Mouse (Mus musculus): ENCODE results near the gene Elovl7. TPM values are rescaled to one million over a fixed set of nuclear protein-coding genes. Genes with fewer than 3 reads are reported as not detected.

Elovl7 gene
- polyA plus RNA-seq, 1 experiment from 2014 or later = 2.0 TPM

DNA sequence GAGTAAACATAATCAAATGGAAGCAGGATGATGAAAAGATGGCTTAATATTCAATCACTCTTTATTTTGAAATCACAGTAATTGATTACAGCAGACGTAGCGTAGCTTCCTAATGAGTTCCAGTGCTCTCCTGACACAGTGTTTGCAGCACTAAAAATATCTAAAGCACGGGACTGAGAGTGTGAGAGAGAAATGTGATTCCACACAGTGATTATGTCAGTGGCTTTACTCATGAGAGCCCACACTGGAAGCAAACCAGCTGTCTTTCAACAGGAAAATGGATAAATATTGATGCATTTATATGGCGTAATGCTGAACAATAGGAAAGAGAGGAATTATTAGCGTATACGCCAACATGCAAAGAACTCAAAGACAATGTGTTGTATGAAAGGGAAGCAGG lies 64.4 kb downstream of the Elovl7 start:
- WGBS = 51% methylated on average over 6 of the region's 6 CpGs
- Histone ChIP-seq H3K27me3 (replicated peaks) (no peaks in the 10 kb centered on the region), H3K27ac (replicated peaks) (no peak overlapping the region), H3K4me3 (replicated peaks) (no peak overlapping the region), H3K4me2 (no peak overlapping the region), H3K4me1 (no peaks in the 10 kb centered on the region), H3K9ac (replicated peaks) (no peak overlapping the region), H3K36me3 (no peaks in the 10 kb centered on the region), H3K9me3 (replicated peaks) (no peaks in the 10 kb centered on the region)
- no peak for ATAC-seq (ENCODE audit: low FRiP score)

GRCm38 (mm10) chr13:108284312-108284711 lies 70.1 kb downstream of the Elovl7 start:
- Histone ChIP-seq H3K4me2 (no peak overlapping the region), H3K27me3 (replicated peaks) (no peaks in the 10 kb centered on the region), H3K36me3 (no peaks in the 10 kb centered on the region), H3K9me3 (replicated peaks) (no peaks in the 10 kb centered on the region), H3K4me1 (no peaks in the 10 kb centered on the region), H3K27ac (replicated peaks) (no peak overlapping the region), H3K9ac (replicated peaks) (no peak overlapping the region), H3K4me3 (replicated peaks) (no peak overlapping the region)
- 97% methylated on average over 2 of the region's 2 CpGs for WGBS
- no peak for ATAC-seq (ENCODE audit: low FRiP score)

DNA sequence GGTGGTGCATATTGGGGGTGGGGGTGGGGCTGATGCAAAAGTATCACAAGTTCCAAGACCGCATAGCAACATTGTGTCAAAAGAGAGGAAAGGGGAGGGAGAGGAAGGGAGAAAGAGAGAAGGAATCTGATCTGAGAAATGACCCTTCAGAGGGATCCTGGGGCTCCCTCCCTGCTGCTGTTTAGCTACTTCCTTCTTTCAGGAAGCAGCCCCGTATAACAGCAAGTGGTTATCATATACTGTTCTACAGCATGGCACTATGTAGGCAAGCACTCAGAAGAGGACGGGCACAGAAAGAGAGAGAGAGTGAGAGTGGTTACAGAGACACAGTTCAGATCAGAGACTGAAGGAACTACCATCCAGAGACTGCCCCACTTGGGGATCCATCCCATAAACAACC lies 73.7 kb downstream of the Elovl7 start:
- Histone ChIP-seq H3K4me3 (replicated peaks) (no peak overlapping the region), H3K9me3 (replicated peaks) (no peaks in the 10 kb centered on the region), H3K36me3 (no peaks in the 10 kb centered on the region), H3K27ac (replicated peaks) (no peak overlapping the region), H3K4me2 (no peak overlapping the region), H3K9ac (replicated peaks) (no peak overlapping the region), H3K4me1 (no peaks in the 10 kb centered on the region), H3K27me3 (replicated peaks) (no peaks in the 10 kb centered on the region)
- whole genome bisulfite sequencing = 67% methylated on average over 3 of the region's 3 CpGs
- no peak for ATAC-seq (ENCODE audit: low FRiP score)

DNA sequence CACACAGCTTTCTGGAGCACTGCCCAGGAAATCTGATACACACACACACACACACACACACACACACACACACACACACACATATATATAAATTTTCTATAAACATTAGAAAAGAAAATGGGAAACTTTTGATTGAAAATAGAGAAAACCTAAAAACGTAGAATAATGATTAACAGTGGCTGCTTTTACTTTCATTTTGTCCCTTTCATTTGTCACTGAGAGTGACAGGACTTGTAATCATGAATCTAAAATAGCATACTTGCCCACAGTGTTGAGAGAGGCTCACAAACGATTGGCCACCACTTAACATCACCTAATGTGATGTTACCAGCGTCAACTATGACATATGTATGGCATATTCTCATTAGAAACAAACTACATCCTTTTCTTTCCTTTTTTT lies 75.2 kb downstream of the Elovl7 start:
- ATAC-seq (ENCODE audit: low FRiP score) = no peak
- no peak overlapping the region for H3K4me3 ChIP-seq (replicated peaks)
- H3K27ac ChIP-seq (replicated peaks) = no peak overlapping the region
- no peaks in the 10 kb centered on the region for H3K9me3 ChIP-seq (replicated peaks)
- H3K27me3 ChIP-seq (replicated peaks) = no peaks in the 10 kb centered on the region
- H3K36me3 ChIP-seq = no peaks in the 10 kb centered on the region
- 88% methylated on average over 3 of the region's 3 CpGs for WGBS
- no peak overlapping the region for H3K4me2 ChIP-seq
- no peaks in the 10 kb centered on the region for H3K4me1 ChIP-seq
- H3K9ac ChIP-seq (replicated peaks) = no peak overlapping the region

GRCm38 (mm10) chr13:108290314-108290713 lies 76.1 kb downstream of the Elovl7 start:
- H3K9ac ChIP-seq (replicated peaks) = no peak overlapping the region
- no peaks in the 10 kb centered on the region for H3K9me3 ChIP-seq (replicated peaks)
- H3K4me2 ChIP-seq = no peak overlapping the region
- H3K27ac ChIP-seq (replicated peaks) = no peak overlapping the region
- no peaks in the 10 kb centered on the region for H3K36me3 ChIP-seq
- no peaks in the 10 kb centered on the region for H3K4me1 ChIP-seq
- 80% methylated on average over 4 of the region's 4 CpGs for WGBS
- H3K27me3 ChIP-seq (replicated peaks) = no peaks in the 10 kb centered on the region
- H3K4me3 ChIP-seq (replicated peaks) = no peak overlapping the region
- no peak for ATAC-seq (ENCODE audit: low FRiP score)

- Histone ChIP-seq H3K27me3 (replicated peaks) (no peaks in the 10 kb centered on the region), H3K36me3 (no peaks in the 10 kb centered on the region), H3K4me2 (peak overlapping the region; percentile 53), H3K9ac (replicated peaks) (peak overlapping the region; percentile 14; the same call in 1 of the 2 replicates), H3K27ac (replicated peaks) (peak overlapping the region; percentile 54), H3K4me1 (peaks cover 9% of the 10 kb centered on the region; the same call in 1 of the 2 replicates), H3K9me3 (replicated peaks) (no peaks in the 10 kb centered on the region), H3K4me3 (replicated peaks) (peak overlapping the region; percentile 29)
- WGBS = 20% methylated on average over 12 of the region's 12 CpGs
- peak; percentile 82; the same call in 1 of the 2 replicates for ATAC-seq (ENCODE audit: low FRiP score)
Observed at GRCm38 (mm10) chr13:108297350-108298093, 83.3 kb downstream of the Elovl7 start.

DNA sequence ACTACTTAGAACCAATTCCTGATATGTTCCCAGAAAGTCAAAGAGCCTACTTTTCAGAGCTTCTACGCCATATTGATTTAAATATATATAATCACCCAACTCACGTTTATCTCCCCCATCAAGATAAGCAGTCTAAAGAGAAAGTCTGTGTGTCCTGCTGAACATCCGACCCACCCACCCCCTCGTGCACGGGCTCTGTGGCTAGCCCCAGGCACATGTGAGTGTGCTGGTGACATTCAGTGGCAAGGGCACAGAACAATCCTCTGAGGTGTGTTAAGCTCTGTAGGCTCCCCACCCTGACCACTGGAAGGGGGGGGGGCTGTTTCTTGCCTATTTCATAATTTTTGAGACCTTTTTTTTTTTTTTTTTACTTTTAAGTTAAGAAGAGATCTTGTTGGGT lies 84.0 kb downstream of the Elovl7 start:
- Histone ChIP-seq H3K27ac (replicated peaks) (no peak overlapping the region), H3K4me1 (peaks cover 9% of the 10 kb centered on the region; the same call in 1 of the 2 replicates), H3K9ac (replicated peaks) (no peak overlapping the region), H3K36me3 (no peaks in the 10 kb centered on the region), H3K27me3 (replicated peaks) (no peaks in the 10 kb centered on the region), H3K9me3 (replicated peaks) (no peaks in the 10 kb centered on the region), H3K4me2 (no peak overlapping the region), H3K4me3 (replicated peaks) (no peak overlapping the region)
- no peak for ATAC-seq (ENCODE audit: low FRiP score)
- WGBS = 75% methylated on average over 5 of the region's 5 CpGs

- H3K9ac ChIP-seq (replicated peaks) = no peak overlapping the region
- ATAC-seq (ENCODE audit: low FRiP score) = no peak
- 19% methylated on average over 5 of the region's 5 CpGs for WGBS
Observed at GRCm38 (mm10) chr13:108300346-108300950, 86.2 kb downstream of the Elovl7 start.

DNA sequence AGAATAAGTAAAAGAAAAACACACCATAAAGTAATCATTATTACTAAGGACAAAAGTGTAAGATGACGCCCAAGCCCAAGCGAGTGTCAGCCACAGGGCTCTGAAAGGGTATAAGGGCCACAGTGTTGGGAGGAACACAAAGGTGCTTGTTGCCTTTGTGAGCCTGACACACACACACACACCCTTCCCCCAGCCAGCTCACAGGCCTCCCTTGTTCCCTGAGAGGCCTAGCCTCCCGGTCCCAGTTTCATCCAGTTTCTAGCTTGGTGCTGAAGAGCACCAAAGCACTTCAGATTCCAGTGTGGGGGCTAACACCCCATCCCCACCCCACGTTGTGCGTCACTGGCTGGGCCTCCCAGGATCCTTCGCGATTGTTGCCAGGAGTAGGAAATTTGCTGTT lies 87.2 kb downstream of the Elovl7 start:
- no peaks in the 10 kb centered on the region for H3K27me3 ChIP-seq (replicated peaks)
- H3K4me3 ChIP-seq (replicated peaks) = no peak overlapping the region
- H3K27ac ChIP-seq (replicated peaks) = no peak overlapping the region
- H3K9me3 ChIP-seq (replicated peaks) = no peaks in the 10 kb centered on the region
- peaks cover 9% of the 10 kb centered on the region; the same call in 1 of the 2 replicates for H3K4me1 ChIP-seq
- no peak overlapping the region for H3K4me2 ChIP-seq
- WGBS = 36% methylated on average over 7 of the region's 7 CpGs
- no peak for ATAC-seq (ENCODE audit: low FRiP score)
- H3K9ac ChIP-seq (replicated peaks) = no peak overlapping the region
- no peaks in the 10 kb centered on the region for H3K36me3 ChIP-seq

More at GRCm38 (mm10) chr13:108300346-108300950, 86.2 kb downstream of the Elovl7 start:
- Histone ChIP-seq H3K36me3 (no peaks in the 10 kb centered on the region), H3K9me3 (replicated peaks) (no peaks in the 10 kb centered on the region), H3K4me2 (no peak overlapping the region), H3K4me1 (peaks cover 9% of the 10 kb centered on the region; the same call in 1 of the 2 replicates), H3K27ac (replicated peaks) (no peak overlapping the region), H3K4me3 (replicated peaks) (no peak overlapping the region), H3K27me3 (replicated peaks) (no peaks in the 10 kb centered on the region)

DNA sequence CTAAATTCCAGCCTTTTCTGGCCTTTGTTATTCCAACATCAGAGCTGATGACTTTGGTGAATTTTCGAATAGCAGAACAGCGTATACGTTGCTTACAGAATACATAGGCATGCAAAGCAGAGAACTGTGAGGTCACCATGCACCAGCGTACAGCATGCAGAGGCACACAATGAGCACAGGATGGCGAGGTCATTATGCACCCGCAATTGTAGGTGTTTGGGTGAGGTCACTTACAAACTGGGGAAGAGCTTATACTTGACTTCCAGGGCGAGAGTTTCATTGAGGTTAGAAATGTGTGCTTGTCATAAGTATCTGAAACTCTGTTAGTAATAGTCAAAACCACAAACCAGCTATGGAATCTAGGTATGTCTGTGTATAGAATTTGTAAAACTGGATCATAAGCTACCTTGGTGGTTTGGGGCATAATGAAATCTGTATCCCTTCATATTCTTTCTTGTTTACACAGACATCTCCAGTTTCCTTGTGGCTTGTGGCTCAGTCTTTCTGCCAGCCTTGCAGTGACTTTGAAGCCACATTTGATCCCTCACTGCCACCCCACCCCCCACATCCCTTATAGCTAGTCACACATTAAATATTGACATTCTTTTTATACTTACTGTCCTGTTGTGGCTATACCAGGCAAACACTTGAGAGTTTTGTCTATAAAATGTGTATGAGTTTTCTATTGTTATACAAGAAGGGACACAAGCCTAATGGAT lies 88.9 kb downstream of the Elovl7 start:
- Histone ChIP-seq H3K4me3 (replicated peaks) (no peak overlapping the region), H3K4me1 (no peaks in the 10 kb centered on the region), H3K36me3 (no peaks in the 10 kb centered on the region), H3K27ac (replicated peaks) (no peak overlapping the region), H3K9ac (replicated peaks) (no peak overlapping the region), H3K27me3 (replicated peaks) (no peaks in the 10 kb centered on the region), H3K4me2 (no peak overlapping the region), H3K9me3 (replicated peaks) (no peaks in the 10 kb centered on the region)
- 82% methylated on average over 7 of the region's 7 CpGs for WGBS
- ATAC-seq (ENCODE audit: low FRiP score) = no peak

DNA sequence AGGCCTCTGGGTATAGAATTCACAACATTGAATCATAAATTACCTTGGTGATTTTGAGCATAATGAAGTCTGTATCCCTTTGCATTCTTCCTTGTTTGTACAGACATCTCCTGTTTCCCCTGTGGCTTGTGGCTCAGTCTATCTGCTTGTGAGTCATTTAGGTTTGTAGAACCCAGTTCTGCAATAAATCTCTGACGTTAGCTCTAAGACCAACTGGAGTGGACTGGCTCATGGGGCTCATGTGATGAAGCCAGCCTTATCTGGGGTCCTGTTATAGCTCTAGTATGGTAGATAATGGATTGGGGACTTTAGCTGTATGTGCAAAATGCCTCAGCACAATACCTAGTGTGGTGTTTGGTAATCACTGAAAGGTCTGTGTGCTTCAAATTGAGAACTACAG lies 89.6 kb downstream of the Elovl7 start:
- no peak for ATAC-seq (ENCODE audit: low FRiP score)
- Histone ChIP-seq H3K4me3 (replicated peaks) (no peak overlapping the region), H3K9ac (replicated peaks) (no peak overlapping the region), H3K27me3 (replicated peaks) (no peaks in the 10 kb centered on the region), H3K4me1 (no peaks in the 10 kb centered on the region), H3K9me3 (replicated peaks) (no peaks in the 10 kb centered on the region), H3K27ac (replicated peaks) (no peak overlapping the region), H3K36me3 (no peaks in the 10 kb centered on the region), H3K4me2 (no peak overlapping the region)
- WGBS = 50% methylated on average over 1 of the region's 1 CpGs

DNA sequence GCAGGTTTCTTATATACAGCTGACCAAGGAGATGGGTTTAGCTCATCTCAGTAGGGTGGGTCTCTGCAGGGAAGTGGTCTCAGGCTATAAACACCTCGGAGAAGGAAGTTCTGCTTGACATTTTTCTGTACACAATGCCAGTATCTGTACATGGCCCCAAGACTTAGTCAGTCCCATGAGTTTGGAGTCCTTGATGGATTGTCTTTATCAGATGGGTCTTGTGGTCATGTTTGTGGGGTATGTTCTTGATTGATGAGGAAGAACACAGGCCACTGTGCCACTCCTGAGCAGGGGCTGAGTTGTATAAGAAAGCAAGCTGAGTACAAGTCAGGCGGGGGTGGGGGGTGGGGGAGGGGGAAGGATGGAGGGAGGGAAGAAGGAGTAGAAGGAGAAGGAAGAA lies 90.5 kb downstream of the Elovl7 start:
- no peak overlapping the region for H3K9ac ChIP-seq (replicated peaks)
- no peak for ATAC-seq (ENCODE audit: low FRiP score)
- WGBS = 57% methylated on average over 2 of the region's 2 CpGs
- H3K27ac ChIP-seq (replicated peaks) = no peak overlapping the region
- H3K4me2 ChIP-seq = no peak overlapping the region
- H3K36me3 ChIP-seq = no peaks in the 10 kb centered on the region
- H3K27me3 ChIP-seq (replicated peaks) = no peaks in the 10 kb centered on the region
- no peaks in the 10 kb centered on the region for H3K4me1 ChIP-seq
- H3K9me3 ChIP-seq (replicated peaks) = no peaks in the 10 kb centered on the region
- no peak overlapping the region for H3K4me3 ChIP-seq (replicated peaks)
